Mouse (Mus musculus) frontal cortex, postnatal 36 days (tissue): ENCODE measurements around the gene Ptges3l.
A peak's percentile ranks its signal among the peaks of the same experiment; 100 is the strongest.
"Not testable (repeated sequence)": the region's sequence is repeated elsewhere in the genome, so short reads cannot be mapped to it uniquely, and the experiment has no call there.

ENCODE experiments used
- DNase-seq, 2 experiments: peaks; one replicate each; pipeline ENCODE4 v3.0.0; 2022; ENCODE audit warnings: low spot score in 2 of 2

The Ptges3l gene

DNA sequence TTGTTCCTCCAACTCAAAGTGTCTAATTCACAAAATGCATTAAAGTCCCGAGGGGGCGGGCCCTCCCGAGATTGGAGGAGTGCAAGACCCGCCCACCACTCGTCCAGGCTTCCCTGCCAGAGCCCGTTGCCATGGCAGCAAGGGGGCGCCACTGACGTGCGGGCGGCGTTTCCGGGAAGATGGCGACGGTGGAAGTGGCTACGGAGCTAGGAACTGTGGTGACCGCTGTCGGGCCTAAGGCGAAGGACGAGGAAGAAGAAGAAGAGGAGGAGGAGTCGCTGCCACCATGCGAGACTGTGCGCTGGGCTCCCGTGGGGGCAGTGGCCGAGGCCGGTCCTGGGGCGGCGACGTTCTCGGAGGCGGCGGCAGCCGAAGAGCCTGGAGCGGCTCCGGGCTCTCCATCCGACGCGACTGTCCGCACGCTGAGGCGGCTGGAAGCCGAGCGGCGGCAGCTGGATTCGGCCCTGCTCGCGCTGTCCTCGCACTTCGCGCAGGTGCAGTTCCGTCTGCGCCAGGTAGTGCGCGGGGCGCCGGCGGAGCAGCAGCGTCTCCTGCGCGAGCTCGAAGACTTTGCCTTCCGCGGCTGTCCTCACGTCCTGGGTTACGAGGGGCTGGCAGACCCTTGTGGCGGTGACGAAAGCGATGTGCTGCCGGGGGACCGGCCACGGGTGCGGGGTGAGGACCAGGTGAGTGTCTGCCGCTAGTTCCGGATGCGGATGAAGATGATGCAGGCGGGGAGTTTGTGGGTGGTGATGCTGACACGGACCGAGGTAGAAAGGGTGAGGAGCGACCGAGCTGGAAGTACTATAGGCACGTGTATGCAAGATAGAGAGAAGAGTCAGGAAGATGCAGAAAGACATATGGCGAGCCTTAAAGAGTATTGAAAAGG, at the start of gene Ptges3l, which contains the start of gene Rundc1:
Gene Ptges3l, minus strand, starts transcription at position 409 of the 889 bp plus-strand sequence.
Gene Rundc1, plus strand, starts transcription at position 161 of the 889 bp plus-strand sequence.
- peak; percentile 97 to 98 for DNase-seq

DNA sequence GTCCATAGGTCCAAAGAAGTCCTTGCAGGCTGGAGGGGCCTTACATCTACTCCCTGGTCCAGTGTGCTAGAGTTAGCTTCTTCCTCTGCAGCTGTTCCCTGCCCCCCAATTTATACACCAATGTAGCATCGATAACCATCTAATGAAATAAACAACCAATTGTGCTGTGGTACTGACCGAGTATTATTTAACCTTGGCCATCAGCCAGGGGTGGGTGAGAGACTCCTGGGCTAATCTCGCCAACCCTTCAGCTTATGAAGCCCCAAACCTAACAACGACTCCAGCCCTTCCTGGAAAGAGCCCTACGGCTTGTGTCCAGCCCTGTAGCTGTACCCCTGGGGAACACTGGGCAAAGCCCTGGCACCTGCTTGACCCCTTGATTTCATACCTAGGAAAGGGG, 49.2 kb upstream of the Ptges3l start:
- no peak for DNase-seq

DNA sequence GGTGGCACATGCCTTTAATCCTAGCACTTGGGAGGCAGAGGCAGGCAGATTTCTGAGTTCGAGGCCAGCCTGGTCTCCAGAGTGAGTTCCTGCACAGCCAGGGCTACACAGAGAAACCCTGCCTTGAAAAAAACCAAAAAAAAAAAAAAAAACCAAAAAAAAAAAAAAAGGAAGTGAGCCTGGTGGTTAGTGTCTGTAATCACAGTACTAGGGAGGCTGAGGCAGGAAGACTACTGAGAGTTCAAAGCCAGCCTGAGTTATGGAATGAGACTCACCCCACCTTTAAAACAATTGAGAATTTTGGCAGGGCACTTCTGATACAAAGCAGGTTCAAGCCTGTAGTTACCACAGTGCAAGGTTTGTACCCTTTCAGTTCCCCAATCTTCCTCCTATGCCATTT, 48.6 kb upstream of the Ptges3l start:
- not testable (repeated sequence) for DNase-seq

DNA sequence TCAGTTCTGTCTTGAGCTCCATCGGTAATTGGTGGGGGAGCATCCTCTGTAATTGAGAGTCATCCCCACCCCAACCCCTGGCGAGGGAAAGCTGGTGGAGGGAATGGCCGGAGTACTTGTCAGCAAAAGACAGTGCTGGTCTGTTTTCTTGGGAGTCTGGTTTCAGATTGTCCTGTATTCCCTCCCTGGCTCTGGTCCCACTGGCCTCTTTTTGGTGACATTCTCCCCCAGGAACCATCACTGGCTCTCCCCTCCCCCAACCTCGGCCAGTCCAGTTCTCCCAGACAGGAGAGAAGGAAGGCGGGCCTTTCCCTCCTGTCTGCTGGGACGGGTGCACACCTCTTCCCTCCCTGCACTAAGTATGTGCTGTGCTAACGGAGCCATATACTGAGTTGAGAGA, 47.2 kb upstream of the Ptges3l start:
- no peak for DNase-seq

DNA sequence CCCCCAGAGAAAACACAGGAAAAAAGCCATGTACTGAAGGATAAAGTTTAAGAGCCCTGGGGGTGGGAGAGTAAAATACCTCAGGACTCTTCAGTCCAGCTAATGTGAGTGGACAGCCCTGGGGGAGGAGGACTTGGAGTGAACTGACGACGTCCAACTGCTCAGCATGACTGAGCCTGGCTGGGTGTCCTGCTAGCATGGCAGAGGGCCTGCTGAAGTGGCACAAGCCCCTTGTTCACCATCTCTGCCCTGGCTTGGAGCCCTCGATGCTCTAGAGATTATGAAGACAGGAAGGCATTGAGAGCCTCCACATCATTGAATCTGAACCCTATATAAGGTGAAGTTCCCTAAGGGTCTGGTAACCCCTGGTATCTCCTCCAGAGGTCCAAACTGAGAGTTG, 46.8 kb upstream of the Ptges3l start:
- no peak for DNase-seq

DNA sequence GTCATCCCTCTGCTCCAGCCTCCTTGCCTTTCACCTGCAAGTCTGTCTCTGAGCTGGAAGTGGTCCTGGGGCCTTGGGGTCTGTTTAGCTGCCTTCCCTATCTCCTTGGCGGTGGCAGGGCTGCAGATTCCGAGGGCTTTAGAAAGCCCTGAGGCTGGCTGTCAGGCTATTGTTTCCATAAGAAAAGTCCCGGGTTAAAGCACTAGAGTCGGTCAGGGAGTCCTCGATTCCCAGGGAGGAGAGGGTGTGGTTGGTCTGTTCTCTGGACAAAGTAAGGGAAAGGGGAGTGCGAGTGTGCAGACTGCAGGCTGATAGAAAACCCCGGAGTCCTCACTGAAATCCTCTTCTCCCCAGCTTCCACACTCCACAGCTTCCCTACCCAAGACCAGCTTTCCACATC, 45.1 kb upstream of the Ptges3l start:
- no peak for DNase-seq

DNA sequence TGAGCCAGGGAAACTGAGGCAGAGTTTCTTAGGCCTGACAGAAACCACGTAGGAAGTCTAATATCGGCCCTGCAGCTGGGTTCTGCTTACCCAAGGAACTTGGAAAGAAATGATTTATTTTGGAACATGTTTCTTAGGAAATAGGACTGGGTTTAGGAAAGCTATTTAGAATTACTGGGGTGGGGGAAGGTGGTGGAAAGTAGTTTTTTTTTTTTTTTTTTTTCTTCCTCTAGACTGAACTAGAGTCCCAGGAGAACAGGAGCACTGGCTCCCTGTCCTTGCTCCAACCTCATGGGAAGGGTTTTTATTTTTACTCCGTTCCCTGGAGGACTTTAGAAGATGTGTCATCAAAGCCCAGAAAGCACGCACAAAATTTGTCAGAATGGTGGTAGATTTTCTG, 44.0 kb upstream of the Ptges3l start:
- DNase-seq = no peak

DNA sequence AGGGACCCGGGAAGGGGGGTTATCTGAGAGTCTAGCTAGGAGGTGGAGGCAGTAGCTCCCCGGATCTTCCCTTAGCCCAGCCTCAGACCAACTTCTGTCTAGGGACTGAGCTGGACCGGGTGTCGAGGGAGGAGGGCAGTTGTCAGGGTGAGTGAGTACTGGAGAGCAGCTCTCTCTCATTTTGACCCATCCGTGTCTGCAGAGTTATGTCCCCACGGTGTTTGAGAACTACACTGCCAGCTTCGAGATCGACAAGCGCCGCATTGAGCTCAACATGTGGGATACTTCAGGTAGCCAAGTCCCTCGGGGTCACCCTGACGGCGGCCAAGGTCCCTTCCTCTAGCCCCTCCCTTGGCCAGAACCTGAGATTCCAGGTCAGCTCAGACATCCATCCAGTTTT, 43.6 kb upstream of the Ptges3l start:
- no peak for DNase-seq

DNA sequence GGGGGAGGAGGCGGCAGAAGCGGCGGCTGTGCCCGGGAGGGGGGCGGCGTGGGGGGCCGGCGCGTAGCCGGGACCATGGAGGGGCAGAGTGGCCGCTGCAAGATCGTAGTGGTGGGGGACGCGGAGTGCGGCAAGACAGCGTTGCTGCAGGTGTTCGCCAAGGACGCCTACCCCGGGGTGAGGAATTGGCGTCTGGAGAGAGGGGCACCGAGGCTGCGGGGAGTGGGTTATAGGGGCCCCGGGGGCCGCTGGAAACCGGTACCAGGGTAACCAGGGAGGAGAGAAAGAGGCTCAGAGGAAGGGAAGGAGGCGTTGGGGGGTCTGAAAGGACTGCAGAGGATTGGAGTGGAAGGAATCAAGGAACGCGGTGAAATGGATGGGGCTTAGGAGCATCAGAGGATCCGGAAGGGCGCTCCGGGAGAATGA, 43.1 kb upstream of the Ptges3l start:
- peak in 1 of 2 experiments; percentile 27 for DNase-seq

DNA sequence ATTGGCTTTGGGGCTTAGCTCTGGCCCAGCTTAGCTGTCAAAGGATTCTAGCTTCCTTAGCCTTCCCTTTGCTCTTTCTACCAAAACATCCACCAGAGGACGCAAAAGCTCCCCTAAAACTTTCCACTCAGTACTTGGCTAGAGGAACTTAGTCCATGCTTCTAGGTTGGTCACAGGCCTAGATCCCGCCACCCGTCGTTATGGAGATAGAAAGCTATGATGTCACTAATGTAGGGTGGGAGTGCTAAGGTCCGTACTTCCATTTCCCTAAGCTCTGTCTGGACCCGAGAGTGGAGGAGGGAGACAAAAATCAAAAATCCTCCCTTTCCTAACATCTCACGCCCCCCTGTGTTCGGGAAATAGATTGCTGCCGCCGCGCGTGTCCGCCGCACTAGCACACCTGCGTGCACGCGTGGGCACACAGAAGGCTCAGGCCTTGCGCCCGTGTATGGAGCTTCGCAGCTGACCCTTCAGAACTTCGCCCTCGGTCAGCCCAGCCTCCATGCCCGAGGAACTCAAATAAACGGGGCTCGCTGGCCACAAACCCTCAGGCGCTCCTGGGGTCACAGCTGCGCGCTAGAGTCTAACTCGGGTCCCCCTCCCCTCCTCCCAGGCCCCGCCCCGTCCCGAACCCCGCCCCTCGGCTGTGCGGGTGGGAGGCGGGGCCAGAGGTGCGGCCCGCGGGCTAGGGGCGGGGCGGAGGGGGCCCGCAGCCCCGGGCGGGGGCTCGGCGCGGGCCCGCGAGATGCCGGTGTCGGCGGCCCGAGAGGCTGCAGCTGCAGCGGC, 42.5 kb upstream of the Ptges3l start:
- peak; percentile 48 to 72 for DNase-seq

DNA sequence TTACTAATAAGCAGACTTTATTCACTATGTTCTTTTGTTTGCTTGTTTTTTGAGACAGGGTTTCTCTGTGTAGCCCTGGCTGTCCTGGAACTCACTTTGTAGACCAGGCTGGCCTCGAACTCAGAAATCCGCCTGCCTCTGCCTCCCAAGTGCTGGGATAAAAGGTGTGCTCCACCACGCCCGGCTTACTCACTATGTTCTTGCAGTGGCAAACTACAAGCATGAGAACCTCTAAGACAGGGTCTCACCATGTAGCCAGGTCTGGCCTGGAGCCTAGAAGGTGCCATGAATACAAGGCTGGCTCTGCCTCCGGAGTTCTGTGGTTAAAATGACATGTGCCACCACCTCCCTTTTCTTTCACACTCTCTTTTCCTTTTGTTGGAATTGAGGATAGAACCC, 41.4 kb upstream of the Ptges3l start:
- not testable (repeated sequence) for DNase-seq

DNA sequence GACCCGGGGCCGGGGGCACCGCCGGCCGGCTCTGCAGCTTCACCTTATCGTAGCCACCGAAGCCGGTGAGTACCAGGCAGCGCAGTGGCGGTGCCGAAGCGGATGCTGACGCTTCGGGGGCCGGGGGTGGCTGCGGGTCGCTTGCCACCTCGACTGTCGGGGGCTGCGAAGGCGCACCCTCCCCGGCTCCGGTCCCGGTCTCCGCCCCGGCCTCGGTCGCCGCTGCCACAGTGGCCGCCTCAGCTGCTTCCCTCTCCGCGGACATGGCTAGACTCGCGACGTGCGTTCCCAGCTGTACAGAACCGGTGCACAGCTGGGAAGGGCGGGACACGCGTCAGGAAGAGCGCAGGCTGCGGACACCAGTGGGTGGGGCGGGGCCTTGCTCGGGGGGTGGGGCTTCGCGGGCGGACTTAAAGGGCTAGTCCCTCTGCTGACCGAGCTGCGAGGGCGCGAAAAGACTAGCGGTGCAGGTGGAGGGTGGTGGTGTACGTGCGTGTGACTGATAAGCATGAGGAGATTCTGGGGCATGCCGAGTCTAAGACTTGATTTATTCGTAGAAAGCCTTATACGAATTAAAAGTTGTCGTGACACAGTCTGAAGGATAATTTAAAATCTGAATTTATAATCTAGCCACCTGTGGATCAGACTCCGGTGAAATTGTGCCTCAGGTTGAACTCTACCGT, 40.9 kb upstream of the Ptges3l start, which contains the start of gene Vat1:
Gene Vat1, minus strand, starts transcription at position 362 of the 683 bp plus-strand sequence.
- peak; percentile 56 to 61 for DNase-seq

DNA sequence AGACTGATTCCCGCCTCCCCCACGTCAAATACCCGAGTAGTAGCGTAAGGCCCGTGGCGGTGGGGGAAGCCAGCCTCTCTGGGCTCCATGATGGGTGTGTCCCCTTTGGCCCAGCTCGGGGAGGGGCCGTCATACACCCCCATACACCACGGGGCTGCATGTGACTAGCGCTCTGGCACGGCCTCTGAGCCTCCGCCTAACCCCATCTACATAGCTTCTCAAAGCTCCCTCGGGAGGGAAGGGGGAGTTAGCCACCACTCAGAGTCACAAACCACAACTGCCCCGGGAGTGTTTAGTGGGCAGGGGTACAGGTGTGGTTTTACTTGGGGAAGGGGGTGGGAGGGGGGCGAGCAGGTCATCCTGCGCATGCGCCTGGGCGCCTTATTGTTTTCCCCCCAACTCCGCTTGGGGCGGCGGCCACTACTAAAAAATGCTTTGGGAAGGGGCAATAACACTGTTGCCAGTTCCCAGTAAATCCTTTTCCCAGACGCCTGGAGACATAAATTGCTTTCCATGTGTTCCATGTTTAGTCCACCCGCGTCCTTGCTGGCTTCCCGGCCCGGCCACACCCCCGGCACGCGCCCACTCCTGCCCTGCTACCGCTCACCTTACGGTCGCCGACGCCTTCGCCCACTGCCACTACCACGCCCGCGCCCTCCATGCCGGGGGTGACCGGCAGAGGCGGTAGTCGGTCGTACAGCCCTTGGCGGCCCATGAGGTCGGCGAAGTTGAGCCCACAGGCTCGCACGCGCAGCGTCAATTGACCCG, 40.2 kb upstream of the Ptges3l start:
- peak in 1 of 2 experiments; percentile 19 for DNase-seq

DNA sequence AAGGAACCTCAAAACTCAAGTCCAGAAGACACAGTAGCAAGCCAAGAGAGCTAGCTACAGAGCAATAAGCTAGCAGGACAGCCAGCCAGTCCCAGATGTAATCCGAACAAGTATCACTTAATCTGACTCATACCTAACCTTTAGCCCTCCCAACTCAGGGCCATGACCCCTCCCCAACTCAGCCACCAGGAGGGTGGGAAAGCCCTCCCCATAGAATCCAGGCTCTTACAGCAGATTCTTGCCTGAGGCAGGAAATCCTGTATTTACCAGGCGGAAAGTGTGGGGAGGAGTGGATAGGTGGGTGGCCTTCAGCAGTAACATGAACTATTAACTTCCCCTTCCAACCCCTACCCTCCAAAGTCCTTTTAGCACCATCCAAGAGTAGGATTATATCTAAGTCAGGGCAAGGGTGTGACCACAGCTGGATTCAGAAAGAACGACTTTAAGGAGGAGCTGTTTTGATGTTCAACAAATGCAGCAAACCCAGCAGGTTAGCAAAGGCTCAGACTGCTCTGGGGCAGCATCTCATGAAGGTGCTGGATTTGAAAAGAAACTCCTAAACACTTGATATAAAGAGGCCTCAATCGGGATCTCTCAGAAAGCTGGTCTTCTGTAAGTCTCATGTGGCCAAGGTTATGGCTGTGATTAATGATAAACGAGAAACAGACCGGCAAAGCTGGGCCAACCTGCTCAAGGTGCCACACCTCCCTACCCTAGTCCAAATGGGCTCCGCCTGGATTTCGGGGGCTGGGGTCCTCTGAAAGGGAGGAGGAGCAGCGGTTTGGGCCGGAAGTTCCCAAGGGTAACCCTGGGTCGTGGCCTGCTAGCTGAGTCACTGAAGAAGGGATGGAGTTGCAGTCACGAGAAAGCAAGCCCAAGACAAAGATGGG, 39.3 kb upstream of the Ptges3l start, which contains the start of gene Rnd2:
Gene Rnd2, plus strand, starts transcription at position 789 of the 890 bp plus-strand sequence.
- no peak for DNase-seq

DNA sequence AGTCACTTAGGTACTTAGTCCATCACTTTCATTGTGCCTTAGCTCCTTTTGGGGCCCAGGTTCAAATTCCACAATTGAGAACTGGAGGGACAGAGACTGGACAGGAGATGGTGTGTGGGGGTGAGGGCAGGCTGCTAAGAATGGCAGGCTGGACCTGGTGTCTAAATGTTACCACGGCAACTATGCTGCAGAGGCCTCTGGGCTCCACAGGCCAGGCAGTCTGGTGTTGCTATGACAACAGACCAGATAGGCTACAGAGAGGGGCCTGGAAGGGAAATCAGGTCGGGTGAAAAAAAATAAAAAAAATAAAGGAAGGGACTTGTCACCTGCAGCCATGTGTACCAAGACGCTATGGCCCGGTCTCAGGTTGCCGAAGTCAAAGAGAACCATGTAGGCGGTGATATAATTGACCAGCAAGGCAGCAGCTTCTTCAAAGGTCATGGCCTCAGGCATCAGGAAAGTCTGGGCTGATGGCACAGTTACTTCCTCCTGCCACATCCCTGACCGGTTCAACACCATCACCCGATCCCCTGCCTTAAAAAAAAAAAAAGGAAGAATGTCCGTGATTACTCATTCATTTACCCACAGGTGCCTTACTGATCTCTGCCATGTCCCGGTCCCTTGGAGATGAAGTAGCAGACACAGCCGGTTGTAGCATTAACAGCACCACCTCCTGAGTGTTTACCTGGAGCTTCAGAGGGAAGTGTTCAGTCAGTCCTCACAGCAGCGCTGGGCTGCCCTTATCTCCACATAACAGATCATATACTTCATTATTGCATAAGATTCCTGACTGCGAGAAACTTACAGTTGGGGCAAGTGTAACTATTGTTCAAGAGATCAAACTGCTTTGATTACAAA, 37.7 kb upstream of the Ptges3l start:
- no peak for DNase-seq

DNA sequence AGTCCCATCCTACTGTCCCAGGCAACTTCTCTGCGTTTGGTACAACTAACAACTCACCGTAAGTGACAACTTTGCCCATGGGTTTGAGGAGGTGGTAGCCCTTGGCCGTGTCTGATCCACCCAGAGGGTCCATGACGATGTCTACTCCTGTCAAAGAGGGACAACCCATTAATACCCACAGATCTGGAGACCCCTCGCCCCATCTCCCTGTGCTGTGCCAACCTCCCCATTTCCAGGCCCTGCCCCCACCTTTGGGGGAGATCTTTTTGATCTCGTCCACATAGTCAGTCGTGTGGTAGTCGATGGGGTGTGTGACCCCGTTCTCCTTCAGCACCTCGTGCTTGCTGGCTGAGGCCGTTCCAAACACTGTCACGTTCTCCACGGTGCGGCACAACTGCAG, 37.0 kb upstream of the Ptges3l start:
- DNase-seq = no peak

DNA sequence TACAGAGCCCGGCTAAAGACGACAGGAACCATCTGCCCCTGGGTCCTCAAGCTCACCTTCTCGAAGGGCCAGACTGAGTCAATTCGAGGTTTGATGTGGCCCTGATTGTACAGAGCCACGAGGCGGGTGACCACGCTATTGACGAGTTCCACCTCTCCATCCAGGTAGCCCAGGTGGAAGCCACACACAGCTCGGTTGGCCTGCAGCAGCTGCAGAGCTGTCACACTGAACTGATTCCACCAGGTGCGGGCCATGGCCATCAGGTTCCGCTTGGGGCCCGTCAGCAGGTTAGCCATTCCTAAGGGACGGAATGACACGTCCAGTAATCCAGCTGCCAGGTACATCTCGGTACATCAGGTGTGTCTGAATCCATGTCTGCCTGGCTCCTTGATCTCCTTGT, 35.2 kb upstream of the Ptges3l start:
- DNase-seq = no peak

DNA sequence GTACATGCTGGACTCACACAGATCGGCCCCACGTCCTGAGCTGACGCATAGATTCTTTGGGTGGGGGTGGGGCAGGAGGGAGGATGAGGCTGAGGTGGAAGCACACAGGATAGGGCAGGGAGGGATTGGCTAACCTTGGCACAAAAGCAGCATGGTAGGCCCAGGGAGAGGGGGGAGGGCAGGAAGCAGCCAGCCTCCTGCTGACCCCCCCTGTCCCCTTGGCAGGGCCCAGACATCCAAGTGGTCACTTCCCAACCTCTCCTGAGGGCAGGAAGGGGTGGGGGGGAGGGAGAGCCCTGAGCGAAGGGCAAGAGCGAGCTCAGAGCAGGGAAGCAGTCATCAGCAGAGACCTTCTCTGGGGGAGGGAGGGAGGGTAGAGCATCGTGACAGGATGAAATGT, 34.6 kb upstream of the Ptges3l start:
- no peak for DNase-seq

DNA sequence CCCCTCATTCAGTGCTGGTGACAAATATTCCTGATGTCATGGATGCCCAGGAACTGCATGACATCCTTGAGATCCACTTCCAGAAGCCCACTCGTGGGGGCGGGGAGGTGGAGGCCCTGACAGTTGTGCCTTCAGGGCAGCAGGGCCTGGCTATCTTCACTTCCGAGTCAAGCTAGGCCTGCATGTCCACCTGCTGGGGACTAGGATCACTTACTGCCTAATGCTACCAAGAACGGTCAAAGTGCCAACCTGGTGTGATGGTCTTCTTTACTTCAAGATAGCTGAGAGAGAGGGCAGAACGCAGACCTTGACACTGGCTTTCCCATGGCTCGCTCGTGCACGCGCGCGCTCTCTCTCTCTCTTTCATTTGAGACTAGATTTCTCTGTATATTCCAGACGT, 33.1 kb upstream of the Ptges3l start:
- no peak for DNase-seq
